Mouse (Mus musculus) neural tube, embryonic 10.5 days (tissue): ENCODE measurements around the gene Carmil1.

ENCODE experiments used
- DNase-seq: peaks from one replicate; pipeline ENCODE4 v3.0.0-alpha.2; 2017; ENCODE audit warnings: low spot score; ENCODE audit errors: extremely low spot score

Carmil1 gene

DNA sequence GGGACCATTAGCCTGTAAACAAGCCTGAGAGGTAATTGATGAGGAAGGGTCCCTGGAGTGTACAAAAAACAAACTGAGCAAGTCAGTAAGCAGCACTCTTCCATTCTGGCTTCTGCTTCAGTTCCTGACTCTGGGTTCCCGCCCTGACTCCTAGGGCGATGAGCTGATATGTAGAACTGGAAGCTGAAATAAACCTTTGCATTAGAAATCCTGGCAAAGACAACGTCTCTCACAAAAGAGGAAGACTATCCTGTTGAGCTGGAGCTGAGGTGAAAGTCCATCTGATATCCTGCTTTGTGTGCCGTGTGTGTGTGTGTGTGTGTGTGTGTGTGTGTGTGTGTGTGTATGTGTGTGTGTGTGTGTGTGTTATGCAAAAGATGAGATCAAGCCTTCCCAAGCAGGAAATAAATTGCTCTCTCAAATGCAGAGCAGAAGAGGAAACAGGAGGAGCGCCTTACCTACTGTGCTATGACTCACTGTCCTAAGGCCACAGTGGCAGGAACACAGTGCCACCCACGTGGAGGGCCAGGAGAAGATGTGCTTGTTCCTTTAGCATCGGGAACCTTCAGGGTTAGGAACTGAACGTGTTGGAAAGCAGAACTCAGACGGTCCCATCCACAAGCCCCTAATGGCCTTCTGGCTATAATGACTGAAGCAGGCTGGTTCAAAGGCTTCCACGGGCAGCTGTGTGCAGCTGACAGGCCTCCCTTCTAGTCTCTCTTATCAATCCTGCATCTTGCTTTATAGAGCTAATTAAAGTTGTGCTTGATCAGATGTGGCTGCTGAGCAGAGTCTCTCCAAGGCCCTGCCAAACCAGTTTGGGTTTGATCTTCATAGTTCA, 19.6 kb downstream of the Carmil1 start:
- no peak for DNase-seq

DNA sequence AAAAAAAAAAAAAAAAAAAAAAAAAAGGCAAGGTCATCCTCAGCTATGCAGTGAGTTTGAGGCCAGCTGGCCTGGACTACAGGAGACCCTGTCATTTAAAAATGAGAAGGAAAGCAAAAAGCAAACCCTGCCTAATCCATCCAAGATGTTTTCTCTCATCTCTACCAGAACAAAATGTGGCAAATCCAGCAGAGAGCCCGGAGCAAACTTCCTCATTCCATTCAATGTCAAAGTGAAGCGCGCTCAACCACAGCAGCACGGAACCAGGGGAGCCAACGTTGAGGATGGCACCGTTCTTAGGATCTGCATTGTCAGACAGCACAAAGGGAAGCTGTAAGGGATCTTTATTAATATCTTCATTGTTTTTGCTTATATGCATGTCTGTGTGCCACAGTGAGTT, 22.8 kb downstream of the Carmil1 start:
- no peak for DNase-seq

DNA sequence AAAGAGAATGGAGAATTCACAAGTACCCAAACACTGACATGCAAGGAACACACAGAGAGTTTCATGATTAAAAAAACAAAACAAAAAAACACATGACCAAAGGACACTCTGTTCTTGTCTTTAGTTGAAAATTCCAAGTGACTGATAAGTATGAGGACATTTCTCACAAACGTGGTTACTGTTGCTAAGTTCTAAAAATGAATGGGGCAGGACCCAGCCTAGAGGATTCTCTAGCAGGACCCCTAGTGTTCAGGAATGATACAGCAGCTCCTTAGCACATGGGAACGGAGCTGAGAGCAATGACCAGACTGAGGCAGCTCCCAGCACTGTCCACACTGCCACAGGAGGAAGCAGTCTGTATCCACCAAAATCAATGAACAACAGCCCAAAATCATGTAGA, 26.6 kb downstream of the Carmil1 start:
- DNase-seq, result no peak

DNA sequence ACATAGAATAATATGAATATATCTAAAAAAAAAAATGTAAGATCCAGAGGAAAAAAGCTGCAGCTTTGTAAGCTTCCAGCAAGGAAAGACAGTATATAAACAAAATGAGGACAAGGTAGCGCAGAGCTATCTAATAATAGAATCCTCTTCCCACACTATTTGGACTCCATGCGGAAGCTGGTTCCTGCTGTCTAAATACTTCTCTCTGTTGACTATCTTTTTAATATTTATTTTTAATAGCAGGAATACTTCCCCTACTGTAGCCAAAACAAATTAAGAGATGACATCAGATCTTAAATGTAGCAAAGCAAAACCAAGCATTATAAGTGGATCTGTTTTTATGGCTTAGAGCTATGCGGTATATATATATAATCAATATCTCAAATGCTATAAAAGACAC, 27.0 kb downstream of the Carmil1 start:
- no peak for DNase-seq

DNA sequence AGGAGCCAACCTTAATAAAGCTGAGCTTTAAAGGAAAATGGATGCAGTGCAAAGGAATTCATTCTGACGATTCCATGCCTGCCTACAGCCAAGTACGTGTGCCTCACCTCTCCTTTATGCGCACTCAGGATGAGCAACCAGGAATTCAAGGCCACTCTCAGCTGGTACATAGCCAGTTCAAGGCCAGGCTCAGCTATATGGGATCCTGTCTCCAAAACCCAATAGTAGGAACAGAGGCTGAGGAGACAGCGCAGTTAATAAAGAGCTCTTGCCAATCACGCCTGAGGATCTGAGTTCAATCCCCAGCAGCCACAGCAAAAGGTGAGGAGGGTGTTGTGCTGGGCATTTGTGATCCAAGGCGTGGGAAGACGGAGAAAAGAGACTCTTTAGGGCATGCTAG, 29.4 kb downstream of the Carmil1 start:
- DNase-seq, result no peak

DNA sequence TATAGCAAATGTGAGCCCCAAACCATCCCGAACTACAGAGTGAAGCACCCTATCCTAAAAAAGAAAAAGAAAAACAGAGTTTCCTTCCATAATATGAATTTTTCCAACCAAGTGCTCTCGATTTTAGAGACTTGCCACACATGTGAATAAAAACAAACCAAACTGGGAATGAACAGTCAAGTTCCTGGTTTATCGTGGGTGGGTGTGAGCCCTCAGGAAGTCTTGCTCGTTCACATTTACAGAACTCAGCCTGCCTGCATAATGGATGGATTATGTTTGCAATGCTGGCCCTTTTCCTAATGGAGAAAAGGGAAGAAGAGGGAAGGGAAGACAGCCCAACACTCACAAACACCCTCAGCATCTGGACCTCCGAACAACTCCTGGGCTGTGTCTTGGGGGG, 32.7 kb downstream of the Carmil1 start:
- DNase-seq, result no peak

DNA sequence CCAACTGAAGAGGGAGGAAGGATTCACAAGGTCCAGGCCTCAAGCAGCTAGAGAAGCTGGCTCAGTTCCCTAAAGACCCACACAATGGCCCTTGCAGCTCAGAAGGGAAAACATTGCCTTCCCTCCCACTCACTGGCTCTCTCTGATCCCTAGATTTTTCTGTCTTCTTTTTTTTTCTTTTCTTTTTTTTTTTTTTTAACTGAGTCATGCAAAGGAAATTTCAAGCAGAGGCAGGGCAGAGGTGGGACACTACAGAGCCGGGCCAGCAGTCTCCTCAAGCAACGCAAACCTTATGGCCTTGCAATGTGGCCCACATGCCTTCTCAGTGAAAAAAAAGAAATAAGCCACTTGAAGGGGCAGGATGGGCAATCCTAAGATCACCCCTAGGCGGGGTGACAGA, 33.2 kb downstream of the Carmil1 start:
- no peak for DNase-seq

DNA sequence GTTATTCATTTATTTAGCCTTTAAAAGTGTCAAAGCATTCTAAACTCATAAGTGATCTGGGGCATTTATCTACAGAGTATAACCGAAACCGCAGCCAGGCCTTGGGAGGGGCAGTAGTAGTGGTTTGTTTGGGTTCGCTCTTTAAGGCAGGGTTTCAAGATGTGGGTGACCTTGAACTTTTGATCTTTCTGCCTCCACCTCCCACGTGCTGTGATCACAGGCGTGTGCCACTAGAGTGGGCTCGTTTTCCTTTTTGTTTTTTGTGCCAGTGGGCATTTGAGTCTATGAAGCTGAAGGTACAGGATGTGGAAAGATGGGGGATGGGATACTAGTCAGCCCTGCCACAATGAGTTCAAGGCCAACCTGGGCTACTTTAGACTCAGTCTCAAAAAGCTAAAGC, 34.3 kb downstream of the Carmil1 start:
- DNase-seq, result no peak

DNA sequence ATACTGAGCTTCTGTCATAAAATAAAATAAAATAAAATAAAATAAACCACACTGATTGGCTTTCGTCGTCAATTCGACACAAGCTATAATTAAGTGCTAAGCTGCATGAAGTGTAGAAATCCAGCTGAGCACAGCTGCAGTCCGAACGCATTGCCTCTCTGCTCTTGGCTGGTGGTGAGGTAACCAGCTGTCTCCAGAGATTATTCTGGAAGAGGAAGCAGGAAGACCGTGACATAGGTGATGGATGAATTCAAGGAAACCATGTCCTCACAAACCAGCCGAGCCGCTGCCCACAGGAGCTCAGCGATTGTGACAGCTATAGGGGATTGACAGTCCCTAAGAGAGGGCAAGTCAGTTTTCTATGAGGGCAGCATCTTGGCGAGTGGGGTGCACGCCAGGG, 36.0 kb downstream of the Carmil1 start:
- no peak for DNase-seq

DNA sequence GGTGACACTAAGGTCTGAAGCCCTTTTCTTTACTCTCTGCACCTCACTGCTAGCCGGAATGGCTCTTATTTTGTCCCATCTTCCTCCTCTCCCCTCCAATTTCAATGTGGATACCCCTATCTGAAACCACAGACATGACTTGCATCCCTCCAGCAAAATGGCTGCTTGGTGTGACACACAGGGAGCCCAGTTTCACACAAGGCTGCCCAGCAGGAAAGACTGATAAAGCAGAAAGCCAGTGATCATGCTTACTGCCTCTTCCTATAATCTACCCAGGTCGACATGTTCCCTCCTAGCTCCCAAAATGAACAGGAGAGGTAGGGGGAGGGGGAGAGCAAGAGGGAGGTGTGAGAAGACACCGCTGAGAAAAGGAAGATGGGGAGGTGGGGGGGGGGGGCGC, 36.6 kb downstream of the Carmil1 start:
- no peak for DNase-seq

DNA sequence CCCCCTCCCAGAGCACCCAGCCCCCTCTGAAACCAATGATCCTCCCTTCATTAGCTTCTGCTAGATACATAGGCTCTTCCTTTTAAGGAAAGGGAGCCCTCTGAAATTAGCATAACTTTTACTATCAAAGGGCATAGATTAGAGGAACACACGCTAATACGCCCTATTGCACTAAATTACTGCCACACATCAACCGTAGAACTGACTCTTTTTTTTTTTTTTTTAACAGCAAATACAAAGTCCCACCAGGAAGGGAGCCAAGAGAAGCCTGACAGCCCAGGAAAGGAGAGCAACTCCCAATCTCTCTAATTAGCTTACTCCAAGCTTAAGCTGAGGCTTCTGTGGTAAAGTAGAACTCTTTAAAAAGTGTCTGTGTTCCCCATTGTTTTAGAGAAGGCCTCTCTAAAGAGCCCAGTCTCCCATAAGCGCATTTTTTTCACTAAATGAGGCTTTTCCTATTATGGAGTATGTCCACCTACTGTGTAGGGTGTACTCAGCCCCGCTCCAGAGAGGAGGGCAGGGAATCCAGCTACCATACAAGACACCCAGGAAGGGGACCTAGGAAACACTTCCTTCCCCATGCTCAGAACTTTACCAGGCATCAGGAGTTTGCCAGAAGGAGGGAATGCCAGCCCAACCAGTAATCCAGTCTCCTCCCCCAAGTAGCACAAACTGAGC, 38.0 kb downstream of the Carmil1 start:
- DNase-seq, result no peak

DNA sequence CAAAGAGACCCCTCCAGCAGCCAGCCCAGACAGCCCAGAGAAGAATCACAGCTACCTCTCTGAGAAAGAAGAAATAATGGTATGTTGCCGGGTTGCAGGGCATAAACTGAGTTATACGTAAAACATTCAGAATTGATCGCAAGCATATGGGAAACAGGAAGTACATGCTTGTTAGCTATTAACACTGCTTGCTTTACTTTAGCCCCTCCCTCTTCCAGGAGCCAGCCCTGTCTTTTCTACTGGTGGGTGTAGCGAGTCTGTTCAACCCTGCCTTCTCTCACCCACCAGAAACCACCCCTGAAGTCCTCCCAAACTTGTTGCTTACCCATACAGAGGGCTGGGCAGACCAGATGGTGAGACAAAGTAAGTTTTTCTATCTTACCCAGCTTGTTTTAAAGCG, 39.4 kb downstream of the Carmil1 start:
- DNase-seq, result no peak

DNA sequence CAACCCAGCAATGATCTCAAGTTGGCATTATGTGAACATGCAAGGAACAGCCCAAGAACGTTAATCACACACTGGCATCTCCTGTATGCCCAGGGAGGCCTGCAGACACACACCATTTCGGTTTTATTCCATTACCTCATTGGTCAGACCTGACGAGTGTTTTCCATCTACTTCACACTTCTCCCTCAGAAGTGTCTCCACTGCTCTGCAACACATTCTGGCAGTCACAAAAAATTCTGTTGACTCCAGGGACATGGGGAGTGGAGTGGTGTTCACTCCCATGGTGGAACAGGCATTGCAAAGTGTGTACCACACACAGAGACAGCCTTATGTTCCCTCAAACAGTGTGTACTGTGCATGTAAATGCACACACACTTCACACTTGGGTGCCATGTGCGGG, 40.2 kb downstream of the Carmil1 start:
- DNase-seq, result no peak

DNA sequence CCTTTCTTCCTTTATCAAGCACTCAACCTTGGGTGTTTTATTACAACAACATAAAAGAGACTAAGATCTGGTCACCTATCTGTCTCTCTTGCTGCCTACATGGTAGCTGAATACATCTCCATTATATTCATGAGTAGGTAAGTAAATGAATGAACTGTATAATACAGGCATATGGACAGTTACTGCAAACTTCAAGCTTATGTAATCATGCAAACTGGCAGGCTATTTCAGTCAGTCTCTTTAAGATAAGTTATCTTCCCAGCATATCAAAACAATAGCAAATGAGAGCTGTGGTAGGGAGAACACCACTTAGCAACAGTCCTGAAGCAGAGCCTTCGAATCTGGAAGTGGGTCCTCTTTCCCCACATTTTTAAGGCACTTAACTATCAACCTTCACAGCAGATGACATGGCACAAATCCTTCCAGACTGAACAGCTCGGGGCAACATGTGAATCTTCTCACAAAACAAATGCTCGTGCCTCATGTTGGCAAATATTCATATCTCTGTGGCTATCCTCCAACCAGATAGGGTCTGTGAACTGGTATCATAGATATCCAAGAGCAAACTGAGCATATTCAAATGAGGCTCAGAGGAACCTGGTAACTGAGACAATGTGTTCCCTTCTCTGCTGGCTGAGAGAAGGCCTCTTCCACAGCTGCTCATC, 42.0 kb downstream of the Carmil1 start:
- no peak for DNase-seq

DNA sequence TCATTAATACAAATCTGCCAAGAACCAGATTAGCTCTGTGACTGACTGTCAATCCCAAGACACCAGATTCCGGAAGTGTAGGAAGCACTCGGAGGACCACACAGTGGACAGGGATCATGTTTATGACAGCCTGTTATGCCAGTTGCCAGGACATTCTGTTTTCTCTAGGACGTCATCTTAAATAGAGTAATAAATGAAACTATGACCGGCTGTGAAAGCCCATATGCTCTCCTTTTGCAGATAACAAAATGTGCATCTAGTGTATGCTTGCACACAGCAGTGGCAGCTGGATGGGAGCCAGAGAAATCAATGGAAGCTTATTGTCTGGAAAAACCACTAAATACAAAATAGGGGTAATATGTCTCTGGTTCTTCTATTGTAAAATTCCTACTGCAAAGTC, 43.9 kb downstream of the Carmil1 start:
- DNase-seq, result no peak

DNA sequence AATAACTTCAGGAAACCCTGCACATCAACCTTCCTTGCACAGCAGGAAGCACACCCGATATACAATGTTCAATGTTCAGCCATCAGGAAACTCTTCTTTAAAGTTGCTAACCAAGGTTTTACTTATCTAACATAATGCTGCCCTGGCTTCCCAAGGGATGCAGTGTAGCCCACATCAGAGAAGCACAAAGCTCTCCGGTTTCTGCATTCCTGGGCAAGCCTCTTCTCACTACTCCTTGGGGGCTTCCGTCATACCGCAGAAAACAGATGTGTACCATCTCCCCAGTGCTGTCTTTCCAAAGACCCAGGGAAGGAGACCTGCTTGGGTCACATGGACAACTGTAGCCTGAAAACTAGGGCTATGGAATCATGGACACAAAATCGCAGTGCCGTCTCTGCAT, 47.8 kb downstream of the Carmil1 start:
- DNase-seq, result no peak

DNA sequence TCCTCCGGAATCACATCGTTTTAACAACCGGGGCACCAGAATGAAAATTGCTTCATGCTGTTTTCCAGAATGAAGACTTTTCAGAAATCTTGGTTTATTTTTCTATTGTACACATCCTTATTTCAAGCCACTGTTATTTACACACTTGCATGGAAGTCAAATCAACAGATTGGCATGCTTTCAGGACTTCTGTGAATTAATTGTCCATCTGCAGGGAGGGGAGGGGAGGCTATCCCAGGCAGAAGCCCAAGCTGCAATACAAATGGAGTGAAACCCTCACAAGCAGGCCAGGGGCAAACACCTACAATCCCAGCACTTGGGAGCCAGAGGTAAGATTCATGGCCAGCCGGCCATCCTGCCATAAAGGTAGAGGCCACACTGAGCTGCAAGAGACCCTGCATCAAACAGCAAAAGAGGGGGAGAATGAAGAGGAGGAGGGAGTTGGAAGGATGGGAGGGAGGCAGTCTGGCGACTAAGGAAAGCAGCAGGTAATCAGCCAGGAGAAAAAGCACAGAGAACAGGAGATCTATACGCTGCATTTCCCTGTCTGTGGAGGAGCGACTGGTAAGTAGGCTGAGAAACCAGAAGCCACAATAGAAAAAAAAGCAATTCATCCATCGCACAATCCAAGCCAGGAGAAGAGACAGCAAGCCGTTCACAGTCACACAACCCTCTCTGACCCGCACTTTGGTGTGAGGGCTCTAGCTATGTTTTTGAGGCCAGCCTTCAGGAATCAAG, 48.7 kb downstream of the Carmil1 start:
- no peak for DNase-seq

DNA sequence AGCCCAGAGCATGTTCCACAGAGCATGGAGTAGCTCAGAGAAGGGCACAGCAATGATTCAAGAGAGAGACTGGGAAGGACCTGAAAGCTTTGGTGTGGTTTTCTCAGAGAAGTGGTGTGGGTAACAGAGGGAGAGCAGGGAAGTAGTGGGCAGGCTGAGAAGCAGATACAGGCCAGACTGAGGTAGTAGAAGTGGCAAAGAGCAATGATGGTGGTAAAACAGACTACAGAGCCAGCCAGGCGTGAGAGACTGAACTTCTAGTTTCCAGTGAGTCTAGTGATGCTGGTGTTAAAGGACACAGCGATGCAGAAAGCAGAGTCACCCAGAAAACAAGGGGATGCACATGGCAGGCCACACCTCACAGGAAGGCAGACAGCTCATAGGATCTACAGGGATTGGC, 49.4 kb downstream of the Carmil1 start:
- DNase-seq, result no peak

DNA sequence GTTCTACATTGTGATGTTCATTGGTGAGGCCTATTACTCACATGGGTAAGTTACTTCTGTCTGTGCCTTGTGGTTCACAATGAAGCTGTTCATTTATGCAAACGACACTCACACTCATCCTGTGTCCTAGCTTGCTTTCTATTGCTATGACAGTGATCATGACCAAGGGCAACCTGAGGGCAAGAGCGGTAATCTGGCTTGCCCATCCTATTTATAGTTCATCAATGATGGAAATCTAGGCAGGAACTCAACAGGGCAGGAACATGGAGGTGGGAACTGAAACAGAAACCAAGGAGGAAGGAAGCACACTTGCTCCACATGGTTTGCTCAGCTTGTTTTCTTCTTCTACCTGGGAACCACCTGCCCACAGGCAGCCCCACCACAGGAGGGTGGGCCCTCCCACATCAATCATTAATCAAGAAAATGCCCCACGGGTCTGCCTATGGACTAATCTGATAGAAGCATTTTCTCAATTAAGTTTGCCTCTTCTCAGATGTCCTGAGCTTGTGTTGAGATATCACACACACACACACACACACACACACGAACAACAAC, 50.0 kb downstream of the Carmil1 start:
- no peak for DNase-seq

DNA sequence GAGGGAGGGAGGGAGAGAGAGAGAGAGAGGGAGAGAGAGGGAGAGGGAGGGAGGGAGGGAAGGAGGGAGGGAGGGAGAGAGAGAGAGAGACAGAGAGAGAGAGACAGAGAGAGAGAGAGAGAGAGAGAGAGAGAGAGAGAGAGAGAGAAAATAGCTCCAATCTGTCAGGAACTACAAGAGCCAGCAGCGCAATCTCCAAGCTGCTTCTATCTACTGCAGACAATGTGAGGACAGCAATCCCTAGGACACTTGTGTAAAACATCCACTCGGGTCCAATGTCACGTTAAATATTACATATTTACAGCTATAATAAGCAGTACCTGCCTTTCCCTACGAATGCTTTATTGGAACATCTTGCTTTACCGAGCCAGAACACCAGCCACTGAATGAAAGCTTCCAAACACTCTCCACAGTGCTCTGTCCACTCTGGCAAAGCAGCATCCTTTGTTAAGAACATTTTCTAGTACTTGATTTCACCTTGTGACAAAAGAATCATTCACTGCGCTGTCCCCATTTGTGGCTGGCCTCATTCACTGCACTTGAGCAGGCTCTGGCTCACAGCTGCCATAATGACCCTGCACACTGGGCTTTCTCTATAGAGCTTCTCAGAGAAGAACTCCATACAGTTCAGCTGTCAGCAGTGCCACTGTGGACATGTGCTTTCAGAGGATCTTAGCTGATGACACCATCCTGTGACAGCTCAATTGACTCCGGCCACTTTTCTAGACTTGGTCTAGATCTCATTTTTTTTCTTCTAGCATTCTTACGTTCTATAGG, 57.0 kb downstream of the Carmil1 start:
- DNase-seq, result no peak

DNA sequence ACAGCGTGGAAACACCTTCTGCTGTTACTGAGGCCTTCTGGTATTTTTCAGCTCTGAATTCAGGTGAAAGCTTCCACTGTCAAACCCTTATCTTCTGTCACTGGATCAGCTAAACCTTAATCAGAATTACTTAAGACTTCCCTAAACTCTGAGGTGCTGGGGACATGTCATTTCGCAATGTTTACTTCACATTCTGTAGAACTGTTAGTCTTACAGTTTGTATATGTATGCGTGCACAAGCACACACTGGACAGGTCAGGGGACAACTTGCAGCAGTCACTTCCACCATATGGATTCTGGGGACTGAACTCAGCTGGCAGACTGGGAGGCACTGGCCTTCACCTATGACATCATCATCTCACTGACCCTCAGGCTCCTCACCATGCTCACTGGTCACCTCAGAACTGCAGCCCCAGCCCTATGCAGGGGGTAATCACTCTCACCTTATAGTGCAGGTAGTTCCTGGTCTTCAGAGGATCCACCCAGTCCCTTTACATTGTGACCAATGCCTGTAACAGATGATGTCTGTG, 60.1 kb downstream of the Carmil1 start:
- no peak for DNase-seq
